Mouse (Mus musculus) kidney, adult 2 months (tissue): ENCODE measurements at regions not wholly inside any gene's neighbourhood (a gene's known extent, or its start where the extent isn't known, plus 50 kb on each side); places are given as distances from the start of the nearest gene placed in this dataset.

ENCODE experiments used
- DNase-seq: peaks from one replicate; pipeline ENCODE4 v3.0.0; 2021
- H3K27ac ChIP-seq: fragments of 200-500 bp; 2 replicates; pipeline ENCODE4 v1.5.1; 2012; ENCODE audit warnings: low read depth, low read length, control low read depth, inconsistent platforms; ENCODE audit not compliant: insufficient read depth
- H3K27me3 ChIP-seq: fragments of 200-500 bp; replicated peaks from 2 replicates; pipeline ENCODE4 v1.6.1; 2012; ENCODE audit warnings: mild to moderate bottlenecking, moderate library complexity, low read length, inconsistent platforms; ENCODE audit not compliant: control insufficient read depth, insufficient read depth
- H3K36me3 ChIP-seq: fragments of 200-500 bp; 2 replicates; pipeline ENCODE4 v1.6.1; 2012; ENCODE audit warnings: mild to moderate bottlenecking, moderate library complexity, low read length, inconsistent platforms; ENCODE audit not compliant: control insufficient read depth, insufficient read depth
- H3K4me1 ChIP-seq: fragments of 200-500 bp; 2 replicates; pipeline ENCODE4 v1.6.1; 2011; ENCODE audit warnings: low read length; ENCODE audit not compliant: control insufficient read depth, insufficient read depth
- H3K4me3 ChIP-seq: fragments of 200-500 bp; 2 replicates; pipeline ENCODE4 v1.5.1; 2011; ENCODE audit warnings: mild to moderate bottlenecking, low read depth, low read length, control low read depth; ENCODE audit not compliant: insufficient read depth
- CTCF ChIP-seq: fragments of 200-500 bp; conservative IDR thresholded peaks from 2 replicates; pipeline ENCODE4 v1.5.1; 2011; ENCODE audit warnings: low read depth, mild to moderate bottlenecking, control low read depth, low read length, moderate library complexity, mixed read lengths; ENCODE audit not compliant: insufficient read depth, insufficient read length
- POLR2A ChIP-seq: fragments of 200-500 bp; IDR thresholded peaks from one replicate; pipeline ENCODE4 v1.6.1; 2011; ENCODE audit warnings: low read depth, low read length, control low read depth
- WGBS: fragments of 180-500 bp; shearing (Covaris S2); methylation state at CpG from one replicate; pipeline ENCODE4 v1.1.7; 2018; 5-methylcytosine and 5-hydroxymethylcytosine counted together

GRCm38 (mm10) chr4:29117926-29118325, 305.0 kb downstream of the Epha7 start:
- no peak for DNase-seq
- no peaks in the 10 kb centered on the region for H3K27me3 ChIP-seq
- H3K4me3 ChIP-seq: no peak overlapping the region
- WGBS: 60% methylated on average over 9 of the region's 9 CpGs
- no peak overlapping the region for H3K27ac ChIP-seq
- no peaks in the 10 kb centered on the region for H3K4me1 ChIP-seq
- TF ChIP-seq CTCF (no peak), POLR2A (no peak)
- no peaks in the 10 kb centered on the region for H3K36me3 ChIP-seq

- no peak for TF ChIP-seq CTCF
- no peak for TF ChIP-seq POLR2A
- no peak overlapping the region for H3K4me3 ChIP-seq
- no peaks in the 10 kb centered on the region for H3K27me3 ChIP-seq
- no peaks in the 10 kb centered on the region for H3K36me3 ChIP-seq
- no peak for DNase-seq
- no peak overlapping the region for H3K27ac ChIP-seq
- 28% methylated on average over 7 of the region's 7 CpGs for WGBS
- no peaks in the 10 kb centered on the region for H3K4me1 ChIP-seq
Observed at GRCm38 (mm10) chr4:29118679-29119479, 305.9 kb downstream of the Epha7 start.

GRCm38 (mm10) chr4:29119480-29120153, 306.7 kb downstream of the Epha7 start:
- WGBS: 76% methylated on average over 9 of the region's 9 CpGs
- no peak for TF ChIP-seq POLR2A
- TF ChIP-seq CTCF: no peak
- no peaks in the 10 kb centered on the region for H3K36me3 ChIP-seq
- H3K27me3 ChIP-seq: no peaks in the 10 kb centered on the region
- H3K27ac ChIP-seq: no peak overlapping the region
- no peak overlapping the region for H3K4me3 ChIP-seq
- DNase-seq: no peak
- H3K4me1 ChIP-seq: no peaks in the 10 kb centered on the region

GRCm38 (mm10) chr4:29123697-29124377, 310.9 kb downstream of the Epha7 start:
- Histone ChIP-seq H3K27ac (no peak overlapping the region), H3K4me3 (no peak overlapping the region), H3K36me3 (no peaks in the 10 kb centered on the region), H3K27me3 (no peaks in the 10 kb centered on the region), H3K4me1 (no peaks in the 10 kb centered on the region)
- WGBS: 91% methylated on average over 8 of the region's 8 CpGs
- DNase-seq: no peak
- TF ChIP-seq POLR2A (no peak), CTCF (no peak)

- H3K27ac ChIP-seq: no peak overlapping the region
- no peak overlapping the region for H3K4me3 ChIP-seq
- no peaks in the 10 kb centered on the region for H3K36me3 ChIP-seq
- H3K27me3 ChIP-seq: no peaks in the 10 kb centered on the region
- TF ChIP-seq CTCF (no peak), POLR2A (no peak)
- DNase-seq: no peak
- no peaks in the 10 kb centered on the region for H3K4me1 ChIP-seq
Observed at GRCm38 (mm10) chr4:29130485-29130884, 317.6 kb downstream of the Epha7 start.

GRCm38 (mm10) chr4:29133404-29134307, 320.7 kb downstream of the Epha7 start:
- H3K36me3 ChIP-seq: no peaks in the 10 kb centered on the region
- H3K27ac ChIP-seq: no peak overlapping the region
- DNase-seq: no peak
- H3K4me1 ChIP-seq: no peaks in the 10 kb centered on the region
- H3K4me3 ChIP-seq: no peak overlapping the region
- H3K27me3 ChIP-seq: no peaks in the 10 kb centered on the region
- TF ChIP-seq POLR2A: no peak
- TF ChIP-seq CTCF: no peak
- WGBS: 26% methylated on average over 21 of the region's 21 CpGs
